23 mouse cellular contexts compared by ENCODE assay signal in the genomic region with DNA sequence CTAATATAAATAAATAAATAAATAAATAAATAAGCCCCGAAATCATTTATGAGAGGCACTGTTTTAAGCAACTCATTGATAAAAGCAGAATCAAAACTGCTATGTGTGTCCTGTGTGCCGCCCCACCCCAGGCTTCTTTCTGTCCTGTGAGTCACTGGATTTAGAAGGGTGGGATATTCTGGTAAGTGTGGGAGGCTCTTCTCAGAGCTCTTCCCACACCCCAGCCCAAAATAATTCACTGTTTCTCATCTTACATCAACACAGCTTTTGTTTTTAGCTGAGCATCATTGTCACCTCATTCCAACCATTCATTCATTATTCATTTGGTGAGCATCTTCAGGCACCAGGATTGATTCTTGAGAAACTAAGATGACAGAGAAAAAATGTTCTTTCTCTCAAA.
DNase-seq lines count a peak whose midpoint lies in the region.
"Had no signal": no experiment of that assay in that cellular context is flagged by ENCODE, and none has a peak within 500 bp of the region (broad histone marks: within the 10 kb centered on the region; RNA-seq: fewer than 3 reads in every experiment).

No protein-coding gene starts in this region.

- DNase-seq in frontal cortex, adult 2 months (ENCODE audit: extremely low spot score in 1 of 2, low spot score in 1 of 2) = peak; percentile 52 to 62
- no peak for DNase-seq in frontal cortex, postnatal 14 days (ENCODE audit: low spot score in 2 of 2)
- peak; percentile 24 to 48 for DNase-seq in right cerebral cortex, adult 2 months (ENCODE audit: low spot score in 2 of 2)
- DNase-seq in right cerebral cortex, postnatal 4 days = no peak
- DNase-seq in right cerebral cortex, postnatal 25 days = peak; percentile 22
- no peak for DNase-seq in adrenal gland, postnatal 14 days
- no peak for DNase-seq in ovary, adult 18-20 months (ENCODE audit: low spot score)
- DNase-seq: adrenal gland, adult 8-10 months; cerebellum, adult 18-20 months; cerebellum, postnatal 10 days; gastrocnemius, postnatal 25 days; heart, adult 11 months; heart, postnatal 36 days; kidney, adult 8-10 months; kidney, postnatal 14 days; liver; lung, adult 2 months; lung, postnatal 10 days; midbrain, embryonic 14.5 days; retina, postnatal 1 day; spleen, adult 18-20 months; thymus, adult 18-20 months; thymus, postnatal 25 days had no signal

Comparison
In these comparisons a context has a peak if more than half of its experiments do, and no peak if none do; other contexts are left out.
1. DNase-seq: peak in frontal cortex, adult 2 months (2 of 2), right cerebral cortex, adult 2 months (2 of 2) and right cerebral cortex, postnatal 25 days (single experiment); none in frontal cortex, postnatal 14 days (0 of 2), right cerebral cortex, postnatal 4 days (single experiment), adrenal gland, postnatal 14 days (single experiment) and ovary, adult 18-20 months (single experiment).